Mouse (Mus musculus): Measurements from ENCODE around the gene Calca. TPM values are rescaled to one million over a fixed set of nuclear protein-coding genes. Genes with fewer than 3 reads are reported as not detected.

Calca gene
- polyA plus RNA-seq, 1 experiment from 2014 or later: 16.9 TPM

Other genes starting within 250 kb of the Calca start
- gene Pde3b, start 221.1 kb downstream of the Calca start, polyA plus RNA-seq (2016; fragmentation: Nextera tagmentation; extraction: Ambion mirVana): 10.3 and 11.8 TPM in 2 replicates
- gene Cyp2r1, start 73.4 kb downstream of the Calca start, polyA plus RNA-seq (2016; fragmentation: Nextera tagmentation; extraction: Ambion mirVana): 1.5 and 2.3 TPM in 2 replicates
- 0.40 TPM in 1 of 2 replicates, not detected in the other for gene Calcb, start 82.3 kb upstream of the Calca start, polyA plus RNA-seq (2016; fragmentation: Nextera tagmentation; extraction: Ambion mirVana)
- 3.1 and 5.2 TPM in 2 replicates for gene Insc, start 107.3 kb upstream of the Calca start, polyA plus RNA-seq (2016; fragmentation: Nextera tagmentation; extraction: Ambion mirVana)